Mouse (Mus musculus) monocyte, adult 5-6 weeks (primary cell): ENCODE results near the gene Pbx3. TPM values are rescaled to one million over a fixed set of nuclear protein-coding genes. Genes with fewer than 3 reads are reported as not detected.
A peak's percentile ranks its signal among the peaks of the same experiment; 100 is the strongest.

Experiments
- ATAC-seq: fragments of 153-309, 156-312 bp; replicated peaks from 2 replicates; pipeline ENCODE4 v1.8.0; 2017; ENCODE audit warnings: mild to moderate bottlenecking; ENCODE audit not compliant: low TSS enrichment, insufficient number of reproducible peaks, severe bottlenecking, poor library complexity, low FRiP score
- total RNA-seq: library from RNA; stranded (forward); fragments of 200-1000, 200-491, 200-594 nt; gene quantifications from 3 replicates; pipeline ENCODE4 v1.2.3, GENCODE M21; 2017

Pbx3 gene
- total RNA-seq, 1 experiment from 2014 or later, result 24.6 TPM

DNA sequence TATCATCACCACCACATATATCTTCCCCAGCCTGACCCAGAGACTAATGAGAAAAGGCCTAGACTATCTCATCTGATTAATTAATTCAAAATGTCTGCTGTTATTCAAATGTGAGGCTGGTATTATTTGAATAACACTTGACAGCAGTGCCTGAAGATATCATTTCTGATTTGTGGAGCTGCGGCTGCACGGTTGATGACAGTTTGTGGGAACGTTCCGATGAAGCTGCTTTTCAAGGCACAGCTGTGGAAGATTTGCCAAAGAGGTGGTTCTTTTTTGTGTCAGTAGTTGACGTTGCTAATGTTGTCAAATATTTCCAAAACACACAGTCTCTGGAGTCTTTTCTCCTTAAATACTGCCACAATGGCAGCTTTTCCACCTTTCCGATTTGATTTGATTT lies 25.8 kb downstream of the Pbx3 start:
- no peak for ATAC-seq

DNA sequence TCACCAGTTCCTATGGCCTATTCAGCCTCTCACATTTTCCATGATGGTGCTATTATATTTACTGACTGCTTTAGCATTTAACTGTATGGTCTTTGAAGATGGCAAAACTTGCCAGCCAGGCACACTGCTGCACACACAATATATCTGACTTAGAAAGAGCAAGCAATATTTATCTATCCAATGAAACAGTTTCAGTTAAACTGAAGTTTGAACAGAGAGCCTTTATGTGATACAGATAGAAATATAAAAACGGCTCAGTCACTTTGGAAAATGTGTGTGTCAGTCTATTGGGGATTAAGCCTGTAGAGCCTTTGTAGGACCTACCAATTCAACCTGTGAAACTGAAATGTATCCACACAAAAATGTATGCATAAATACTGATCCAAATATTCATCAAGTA lies 74.3 kb downstream of the Pbx3 start:
- no peak for ATAC-seq

- ATAC-seq, result no peak
These were observed 74.7 kb downstream of the Pbx3 start for GRCm38 (mm10) chr2:34298202-34298601.

- no peak for ATAC-seq
These were observed 83.2 kb downstream of the Pbx3 start for GRCm38 (mm10) chr2:34289726-34290125.

DNA sequence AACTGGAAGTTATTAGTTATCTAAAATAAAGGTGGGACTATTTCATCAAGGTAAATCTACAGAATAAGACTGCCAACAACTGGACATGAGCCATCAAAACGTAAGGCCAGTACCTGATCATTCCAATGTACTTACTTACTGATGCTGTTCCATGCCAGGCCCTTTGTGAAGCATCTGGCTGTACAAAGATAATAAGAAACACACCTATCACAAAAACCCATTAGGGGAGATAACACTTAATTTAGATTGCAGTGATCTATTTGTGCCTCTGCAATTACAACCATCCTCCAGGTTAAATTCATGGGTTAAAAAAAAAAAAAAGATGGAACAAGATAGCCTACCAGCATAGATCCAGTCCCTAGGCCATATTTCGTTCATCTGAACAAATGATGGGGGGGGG lies 88.7 kb downstream of the Pbx3 start:
- ATAC-seq, result no peak

DNA sequence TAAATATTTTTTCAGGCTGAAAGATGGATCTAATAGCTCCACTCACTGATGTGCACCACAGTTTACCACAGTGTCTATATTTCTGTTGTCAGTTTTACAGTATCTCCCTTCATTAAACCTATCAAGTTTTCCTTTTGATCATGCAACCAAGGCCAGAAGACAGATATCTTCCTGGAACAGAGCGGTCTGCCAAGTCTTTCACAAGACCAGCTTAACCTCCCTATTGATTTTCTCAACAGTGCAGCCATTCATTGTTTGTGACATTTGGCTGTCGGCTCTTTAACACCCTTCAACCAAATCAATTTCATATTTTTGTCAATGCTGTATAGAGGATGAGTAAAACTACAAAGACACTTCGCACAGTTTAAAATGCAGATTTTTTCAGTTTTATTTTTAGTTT lies 91.9 kb downstream of the Pbx3 start:
- ATAC-seq, result no peak

- ATAC-seq, result no peak
These were observed 93.2 kb downstream of the Pbx3 start for GRCm38 (mm10) chr2:34279726-34280125.

DNA sequence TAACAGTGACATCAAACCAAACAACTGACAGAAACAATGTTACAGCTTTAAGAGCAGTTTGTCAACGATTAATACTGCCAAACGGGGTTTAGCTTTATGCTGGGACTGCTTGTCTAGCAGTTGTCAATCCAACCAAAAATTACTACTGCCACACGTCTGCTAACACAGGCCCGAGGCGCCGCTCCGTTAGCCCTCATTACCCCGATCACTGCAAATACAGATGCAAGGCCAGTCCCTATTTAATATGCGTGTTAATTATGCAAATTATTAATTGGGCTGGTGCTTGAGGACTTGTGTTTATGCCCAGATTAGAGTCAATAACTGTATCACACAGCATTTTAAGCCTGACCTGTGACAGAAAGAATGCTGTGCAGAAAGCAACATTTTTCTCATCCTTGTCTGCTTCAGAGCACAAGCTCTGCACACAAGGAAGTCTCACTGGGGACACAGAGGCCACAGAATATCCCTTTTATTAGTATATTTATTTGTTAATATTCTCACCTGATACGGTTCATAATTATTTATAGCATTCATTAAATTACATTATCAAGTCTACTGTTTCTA lies 97.2 kb downstream of the Pbx3 start:
- ATAC-seq, result no peak

DNA sequence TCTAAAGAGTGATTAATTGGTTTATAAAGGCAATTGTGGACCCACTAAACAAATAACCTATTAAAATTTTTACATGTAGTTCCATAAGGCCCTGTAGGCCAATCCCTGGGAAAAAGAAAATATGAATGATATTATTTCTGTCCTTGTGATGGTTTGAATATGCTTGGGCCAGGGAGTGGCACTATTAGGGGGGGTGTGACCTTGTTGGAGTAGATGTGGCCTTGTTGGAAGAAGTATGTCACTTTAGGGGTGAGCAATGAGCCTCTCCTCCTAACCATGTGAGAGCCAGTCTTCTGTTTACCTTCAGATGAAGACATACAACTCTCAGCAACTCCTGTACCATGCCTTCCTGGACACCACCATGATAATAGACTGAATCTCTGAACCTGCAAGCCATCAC lies 110.9 kb downstream of the Pbx3 start:
- ATAC-seq, result no peak

- ATAC-seq, result no peak
These were observed 112.3 kb downstream of the Pbx3 start for GRCm38 (mm10) chr2:34260653-34261076.

DNA sequence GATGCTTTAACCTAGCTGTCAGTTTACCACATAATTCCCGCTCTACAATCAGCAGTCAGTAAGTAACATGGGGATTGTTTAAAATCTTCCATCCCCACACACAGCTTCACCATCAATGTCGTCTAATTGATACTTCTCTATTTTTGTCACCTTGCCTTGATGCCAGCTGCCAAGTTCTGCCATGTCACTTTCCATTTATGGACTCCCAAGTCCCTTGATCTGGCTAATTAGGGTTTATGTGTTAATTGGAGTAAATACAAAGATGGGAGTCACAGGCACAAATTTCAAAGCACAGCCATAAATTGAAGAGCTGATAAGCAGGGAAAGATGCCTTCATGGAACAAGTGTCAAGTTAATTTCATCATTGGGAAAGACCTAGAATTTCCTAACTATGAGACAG lies 114.7 kb downstream of the Pbx3 start:
- no peak for ATAC-seq

DNA sequence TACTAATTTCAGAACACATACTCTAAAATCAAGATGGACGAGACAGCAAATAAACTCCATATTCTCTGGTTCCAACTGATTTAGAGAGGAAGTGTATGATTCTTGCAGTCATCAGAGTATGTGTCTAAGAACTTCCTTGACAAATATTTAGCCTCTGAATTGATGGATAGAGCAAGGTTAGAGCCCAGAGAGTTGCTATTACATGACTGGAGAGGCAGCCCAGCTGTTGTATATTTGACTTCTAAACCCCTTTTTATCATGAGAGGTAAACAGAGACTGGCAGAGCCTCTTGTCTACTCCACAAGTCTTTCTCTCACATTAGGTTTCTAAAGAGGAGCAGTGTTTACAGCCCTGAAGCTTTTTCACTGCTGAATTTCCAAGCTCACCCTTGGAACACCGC lies 115.3 kb downstream of the Pbx3 start:
- no peak for ATAC-seq

GRCm38 (mm10) chr2:34256000-34256553 lies 116.9 kb downstream of the Pbx3 start:
- no peak for ATAC-seq

DNA sequence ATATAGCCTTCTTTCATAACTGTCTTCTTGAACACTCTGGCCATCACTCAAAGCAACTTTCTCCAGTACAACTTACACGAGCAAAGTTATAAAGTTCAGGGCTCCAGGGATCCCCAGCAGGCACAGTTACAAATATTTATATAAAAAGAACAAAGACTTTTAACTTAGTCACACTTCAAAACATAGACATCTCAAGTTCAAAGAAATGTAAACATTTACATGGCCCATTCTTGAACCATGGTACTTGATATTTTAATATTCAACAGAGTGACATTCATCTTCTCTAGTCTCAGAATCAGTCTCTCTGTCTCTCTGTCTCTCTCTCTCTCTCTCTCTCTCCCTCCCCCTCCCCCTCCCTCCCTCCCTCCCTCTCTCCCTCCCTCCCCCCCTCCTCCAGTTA lies 119.3 kb downstream of the Pbx3 start:
- ATAC-seq, result no peak

DNA sequence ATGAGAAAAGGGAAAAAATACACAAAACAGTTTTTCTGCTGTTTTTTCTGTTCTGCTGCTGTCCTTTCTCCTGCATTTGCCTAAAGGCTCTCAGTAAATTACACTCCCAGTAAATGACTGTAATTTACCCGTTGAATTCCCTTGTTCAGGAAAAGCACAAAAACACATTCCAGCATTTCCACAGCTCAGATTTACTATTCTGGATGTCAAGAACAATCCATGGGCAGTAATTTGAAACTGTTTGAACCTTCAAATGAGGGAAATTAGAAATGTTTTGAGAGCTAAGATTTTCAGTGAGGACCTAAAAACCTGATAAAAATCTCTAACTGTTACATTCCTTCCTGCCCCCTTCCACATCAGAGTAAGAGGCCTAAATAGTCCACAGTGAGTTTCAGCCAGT lies 119.8 kb downstream of the Pbx3 start:
- no peak for ATAC-seq

GRCm38 (mm10) chr2:34252286-34252685 lies 120.7 kb downstream of the Pbx3 start:
- ATAC-seq, result no peak

DNA sequence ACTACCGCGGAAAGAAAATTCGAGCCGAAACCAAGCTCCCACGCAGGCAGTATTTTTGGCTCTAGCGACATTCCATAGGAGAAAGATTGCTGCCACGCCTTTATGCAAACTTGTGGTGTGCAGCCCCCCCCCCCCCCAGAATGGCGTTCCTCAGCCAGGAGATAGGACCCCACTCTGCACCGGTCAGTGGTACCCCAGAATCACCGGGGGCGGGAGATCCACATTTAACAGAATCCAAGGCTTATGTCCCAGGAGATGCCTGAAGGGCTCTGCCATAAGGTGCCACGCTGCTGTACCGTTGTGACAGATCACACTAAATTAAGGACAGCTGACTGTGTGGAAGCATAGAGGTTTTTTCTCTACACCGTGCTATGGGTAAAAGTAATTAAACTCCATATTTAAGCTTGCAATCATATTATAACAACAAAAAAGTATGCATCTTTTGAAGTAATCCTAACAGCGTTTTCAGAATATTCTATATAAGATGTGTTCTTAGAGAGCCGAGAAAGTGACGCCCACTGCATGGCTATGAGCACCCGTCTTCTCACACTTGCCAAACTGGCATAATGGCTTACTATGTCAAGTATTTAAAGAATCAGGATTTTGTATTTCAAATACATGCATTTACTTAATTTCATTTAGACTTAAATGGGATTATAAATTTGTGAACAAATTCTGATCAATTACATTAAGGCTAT lies 122.8 kb downstream of the Pbx3 start:
- ATAC-seq, result no peak

DNA sequence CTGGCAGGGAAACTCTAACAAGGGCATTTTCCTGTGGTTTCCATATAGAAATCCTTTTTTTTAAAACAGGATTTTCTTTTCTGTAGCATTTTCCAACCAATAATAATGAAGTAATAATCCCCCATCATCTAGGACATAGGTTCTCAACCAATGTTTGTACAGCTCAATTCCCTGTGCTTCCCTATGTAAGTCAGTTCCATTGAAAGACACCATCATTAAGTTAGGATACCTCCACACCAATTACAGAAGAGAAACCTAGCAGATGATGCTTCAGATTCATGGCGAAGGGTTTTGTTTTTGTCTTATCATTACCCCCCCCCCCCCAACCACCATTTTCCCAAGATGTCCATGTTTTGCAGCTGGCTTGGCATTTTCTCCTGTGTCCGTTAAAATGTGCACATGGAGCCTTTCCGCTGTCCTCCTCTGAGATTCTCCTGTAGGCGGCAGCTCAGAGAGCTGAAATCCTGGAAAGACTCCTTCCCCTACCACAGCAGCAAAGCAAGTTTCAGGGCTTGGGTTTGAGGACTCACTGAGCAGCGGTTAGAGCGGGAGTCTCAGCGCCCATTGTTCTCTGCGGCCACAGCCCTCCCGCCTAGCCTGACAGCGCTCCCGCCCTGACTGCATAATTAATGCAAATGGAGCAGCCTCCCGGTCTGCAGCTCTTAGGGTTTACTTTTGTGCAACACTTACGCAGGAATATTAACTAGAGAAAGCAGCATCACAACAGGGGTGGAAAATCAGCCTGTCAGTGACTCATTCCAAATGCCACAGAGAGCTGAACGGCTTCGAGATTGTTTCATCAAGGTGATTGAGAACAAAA lies 123.6 kb downstream of the Pbx3 start:
- 0 out of 2 replicates have a peak, but pooled peaks have one; percentile 35 for ATAC-seq

GRCm38 (mm10) chr2:34240885-34241284 lies 132.1 kb downstream of the Pbx3 start:
- ATAC-seq, result no peak
